Mouse (Mus musculus) hindbrain, embryonic 16.5 days (tissue): ENCODE measurements around the gene Psma5. TPM values are rescaled to one million over a fixed set of nuclear protein-coding genes. Genes with fewer than 3 reads are reported as not detected.
"Not testable (repeated sequence)": the region's sequence is repeated elsewhere in the genome, so short reads cannot be mapped to it uniquely, and the experiment has no call there.

Experiments used
- ATAC-seq: fragments of 200-750 bp; cut with Nextera tagmentation; 2 replicates; pipeline ENCODE4 v1.8.0; 2017; ENCODE audit warnings: moderate TSS enrichment, moderate library complexity
- H3K27ac ChIP-seq: fragments of 300-500 bp; sonication (generic); 2 replicates; pipeline ENCODE4 v1.5.1; 2014; ENCODE audit warnings: low read depth, mild to moderate bottlenecking, control low read depth, low read length, moderate library complexity
- H3K27me3 ChIP-seq: fragments of 300-500 bp; sonication (generic); replicated peaks from 2 replicates; pipeline ENCODE4 v1.6.1; 2014; ENCODE audit warnings: low read length; ENCODE audit not compliant: control insufficient read depth, insufficient read depth
- H3K36me3 ChIP-seq: fragments of 300-500 bp; sonication (generic); 2 replicates; pipeline ENCODE4 v1.6.1; 2014; ENCODE audit warnings: mild to moderate bottlenecking, low read length, moderate library complexity, mixed read lengths; ENCODE audit not compliant: control insufficient read depth, insufficient read depth
- H3K4me1 ChIP-seq: fragments of 300-500 bp; sonication (generic); 2 replicates; pipeline ENCODE4 v1.6.1; 2014; ENCODE audit warnings: low read depth, low read length; ENCODE audit not compliant: control insufficient read depth, insufficient read depth
- H3K4me2 ChIP-seq: fragments of 300-500 bp; sonication (generic); 2 replicates; pipeline ENCODE4 v1.6.1; 2014; ENCODE audit warnings: mild to moderate bottlenecking, low read length, control low read depth, moderate library complexity
- H3K4me3 ChIP-seq: fragments of 300-500 bp; sonication (generic); 2 replicates; pipeline ENCODE4 v1.5.1; 2014; ENCODE audit warnings: mild to moderate bottlenecking, low read length, control low read depth, moderate library complexity
- H3K9ac ChIP-seq: fragments of 300-500 bp; sonication (generic); 2 replicates; pipeline ENCODE4 v1.6.1; 2014; ENCODE audit warnings: low read depth, mild to moderate bottlenecking, control low read depth, low read length, moderate library complexity
- H3K9me3 ChIP-seq: fragments of 300-500 bp; sonication (generic); 2 replicates; pipeline ENCODE4 v1.6.1; 2014; ENCODE audit warnings: mild to moderate bottlenecking, low read length, moderate library complexity; ENCODE audit not compliant: control insufficient read depth
- WGBS: fragments of 180-500 bp; shearing (Covaris S2); extraction: QIAGEN DNeasy Blood & Tissue Kit; methylation state at CpG from one replicate; pipeline ENCODE4 v1.1.7; 2014; 5-methylcytosine and 5-hydroxymethylcytosine counted together
- polyA plus RNA-seq: library from polyadenylated mRNA; unstranded; fragments of >200 nt; fragmentation: Nextera tagmentation; extraction: Ambion mirVana; gene quantifications from 2 replicates; pipeline ENCODE4 v1.2.1, GENCODE M21; 2015

Psma5 gene
- polyA plus RNA-seq, 1 experiment from 2014 or later, result 246 TPM

- no peak overlapping the region for H3K4me3 ChIP-seq
- H3K27me3 ChIP-seq, result peaks cover 16% of the 10 kb centered on the region
- no peak overlapping the region for H3K9ac ChIP-seq
- H3K36me3 ChIP-seq, result no peaks in the 10 kb centered on the region
- no peak overlapping the region for H3K4me2 ChIP-seq
- no peak overlapping the region for H3K27ac ChIP-seq
- no peak for ATAC-seq
- 63% methylated on average over 3 of the region's 3 CpGs for WGBS
- H3K4me1 ChIP-seq, result no peaks in the 10 kb centered on the region
- no peaks in the 10 kb centered on the region for H3K9me3 ChIP-seq
These were observed 36.1 kb upstream of the Psma5 start for GRCm38 (mm10) chr3:108220661-108221060.

DNA sequence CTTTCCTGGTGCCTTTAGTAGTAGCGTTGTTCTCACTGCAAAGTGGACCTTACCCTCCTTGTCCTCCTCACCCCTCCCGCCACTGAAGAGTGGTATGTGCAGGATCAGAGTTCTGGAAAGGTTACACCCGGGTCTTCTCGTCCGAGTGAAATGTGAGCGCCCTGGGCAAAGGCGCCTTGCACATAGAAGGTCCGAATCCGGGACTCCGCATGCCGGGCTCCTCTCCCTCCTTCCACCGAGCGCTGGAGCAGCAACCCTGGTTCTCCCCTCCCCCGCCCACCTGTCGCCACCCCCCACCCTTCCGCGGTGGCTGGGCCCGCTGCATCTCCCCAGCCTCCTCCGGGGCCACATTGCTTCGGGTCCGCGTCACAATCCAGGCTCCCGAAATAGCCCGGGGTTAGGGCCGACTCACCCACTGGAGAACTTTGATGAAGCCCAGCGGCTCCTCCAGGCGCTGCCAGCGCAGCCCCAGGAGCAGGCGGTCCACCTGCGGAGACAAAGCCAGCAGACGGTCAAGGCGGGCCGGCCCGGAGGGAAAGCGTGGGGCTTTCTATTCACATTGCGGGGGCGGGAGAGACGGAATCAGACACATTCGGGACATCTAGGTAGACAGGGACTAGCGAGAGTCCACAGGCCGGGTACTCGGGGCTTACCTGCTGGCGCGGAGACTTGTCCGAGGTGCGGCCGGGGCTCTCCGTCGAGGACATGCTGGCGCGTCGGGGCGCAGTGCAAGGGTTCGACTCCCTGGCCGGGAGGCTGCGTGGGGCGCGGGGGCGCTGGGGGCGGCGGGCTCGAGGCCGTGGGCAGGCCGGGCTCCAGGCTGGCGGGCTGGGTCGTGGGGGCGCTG, 30.8 kb upstream of the Psma5 start:
- peak; percentile 27 for ATAC-seq

DNA sequence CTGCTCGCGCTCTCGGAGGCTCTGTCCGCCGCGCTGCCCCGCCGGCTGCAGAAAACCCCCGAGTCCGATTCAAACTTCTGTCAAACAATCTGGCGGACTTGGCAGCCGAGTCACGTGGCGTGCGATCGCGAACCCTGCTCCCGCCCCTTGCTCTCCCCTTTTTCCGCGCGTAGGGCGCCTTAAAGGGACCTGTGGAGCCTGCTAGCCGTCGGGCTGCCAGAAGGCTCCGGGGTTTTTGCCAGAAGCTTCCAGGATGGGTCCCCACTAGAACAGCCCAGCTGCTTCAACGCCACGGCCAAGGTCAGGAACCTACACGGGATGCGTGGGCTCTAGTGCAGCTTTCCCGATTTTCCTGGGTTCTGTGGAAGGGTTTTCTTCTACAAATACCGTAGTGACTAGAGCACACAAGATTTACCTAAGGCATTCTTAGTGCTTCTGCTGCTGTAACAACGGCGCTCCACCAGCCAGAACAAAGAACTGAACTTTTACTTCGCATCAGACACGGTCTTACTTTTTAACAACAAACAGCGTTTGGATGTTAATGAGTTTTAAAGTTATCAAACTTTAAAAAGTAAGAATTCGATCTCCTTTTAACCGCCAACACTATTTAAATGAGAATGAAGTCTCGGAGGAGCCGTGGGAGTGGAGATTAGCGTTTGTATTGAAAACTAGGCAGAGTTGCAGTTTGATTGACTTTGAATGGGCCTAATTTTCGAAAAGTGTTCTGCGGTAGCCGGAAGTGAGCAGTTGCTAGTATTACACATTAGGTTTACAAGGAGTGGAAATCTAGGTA, 30.0 kb upstream of the Psma5 start, which contains the start of gene Sypl2:
TSS of gene Sypl2 (minus strand) at position 91 of the 793 bp plus-strand sequence.
- Histone ChIP-seq H3K9ac (peak within 1 kb of the TSS; percentile 45), H3K4me3 (peak within 1 kb of the TSS; percentile 42), H3K4me1 (peaks cover 10% of the 10 kb centered on the region), H3K9me3 (no peaks in the 10 kb centered on the region), H3K4me2 (peak within 1 kb of the TSS; percentile 76), H3K27me3 (peaks cover 29% of the 10 kb centered on the region), H3K27ac (no peak within 1 kb of the TSS), H3K36me3 (no peaks in the 10 kb centered on the region)
- peak; percentile 42; the same call in 1 of the 2 replicates for ATAC-seq
- 3% methylated on average over 34 of the region's 44 CpGs for WGBS

More for the DNA sequence above, 30.8 kb upstream of the Psma5 start:
- H3K9me3 ChIP-seq, result no peaks in the 10 kb centered on the region
- H3K36me3 ChIP-seq, result no peaks in the 10 kb centered on the region
- WGBS, result 3% methylated on average over 56 of the region's 67 CpGs
- peaks cover 10% of the 10 kb centered on the region for H3K4me1 ChIP-seq
- peak overlapping the region; percentile 42 for H3K4me3 ChIP-seq
- H3K4me2 ChIP-seq, result peak overlapping the region; percentile 76
- H3K27ac ChIP-seq, result no peak overlapping the region
- peaks cover 29% of the 10 kb centered on the region for H3K27me3 ChIP-seq
- peak overlapping the region; percentile 45 for H3K9ac ChIP-seq

GRCm38 (mm10) chr3:108227521-108227920, 29.2 kb upstream of the Psma5 start:
- Histone ChIP-seq H3K27me3 (peaks cover 29% of the 10 kb centered on the region), H3K27ac (no peak overlapping the region), H3K9me3 (no peaks in the 10 kb centered on the region), H3K4me3 (no peak overlapping the region), H3K36me3 (no peaks in the 10 kb centered on the region), H3K4me2 (no peak overlapping the region), H3K4me1 (peaks cover 10% of the 10 kb centered on the region), H3K9ac (no peak overlapping the region)
- 78% methylated on average over 2 of the region's 2 CpGs for WGBS
- no peak for ATAC-seq

GRCm38 (mm10) chr3:108231646-108232045, 25.1 kb upstream of the Psma5 start:
- H3K4me2 ChIP-seq, result no peak overlapping the region
- H3K4me3 ChIP-seq, result no peak overlapping the region
- H3K9ac ChIP-seq, result no peak overlapping the region
- no peak for ATAC-seq
- WGBS, result 90% methylated on average over 4 of the region's 4 CpGs
- H3K4me1 ChIP-seq, result peaks cover under 1% of the 10 kb centered on the region
- peaks cover 8% of the 10 kb centered on the region for H3K27me3 ChIP-seq
- no peaks in the 10 kb centered on the region for H3K36me3 ChIP-seq
- no peaks in the 10 kb centered on the region for H3K9me3 ChIP-seq
- no peak overlapping the region for H3K27ac ChIP-seq

- not testable (repeated sequence) for H3K4me2 ChIP-seq, H3K4me3 ChIP-seq, H3K36me3 ChIP-seq, H3K9ac ChIP-seq, H3K9me3 ChIP-seq, H3K27ac ChIP-seq, H3K4me1 ChIP-seq, H3K27me3 ChIP-seq, ATAC-seq
- 87% methylated on average over 4 of the region's 4 CpGs for WGBS
These were observed 19.1 kb upstream of the Psma5 start for GRCm38 (mm10) chr3:108237474-108238102.

- H3K9ac ChIP-seq, result no peak overlapping the region
- ATAC-seq, result no peak
- H3K4me3 ChIP-seq, result no peak overlapping the region
- H3K9me3 ChIP-seq, result no peaks in the 10 kb centered on the region
- H3K4me2 ChIP-seq, result no peak overlapping the region
- no peaks in the 10 kb centered on the region for H3K4me1 ChIP-seq
- H3K36me3 ChIP-seq, result no peaks in the 10 kb centered on the region
- H3K27ac ChIP-seq, result no peak overlapping the region
- no peaks in the 10 kb centered on the region for H3K27me3 ChIP-seq
- WGBS, result 94% methylated on average over 3 of the region's 3 CpGs
These were observed 15.4 kb upstream of the Psma5 start for GRCm38 (mm10) chr3:108241243-108241839.

DNA sequence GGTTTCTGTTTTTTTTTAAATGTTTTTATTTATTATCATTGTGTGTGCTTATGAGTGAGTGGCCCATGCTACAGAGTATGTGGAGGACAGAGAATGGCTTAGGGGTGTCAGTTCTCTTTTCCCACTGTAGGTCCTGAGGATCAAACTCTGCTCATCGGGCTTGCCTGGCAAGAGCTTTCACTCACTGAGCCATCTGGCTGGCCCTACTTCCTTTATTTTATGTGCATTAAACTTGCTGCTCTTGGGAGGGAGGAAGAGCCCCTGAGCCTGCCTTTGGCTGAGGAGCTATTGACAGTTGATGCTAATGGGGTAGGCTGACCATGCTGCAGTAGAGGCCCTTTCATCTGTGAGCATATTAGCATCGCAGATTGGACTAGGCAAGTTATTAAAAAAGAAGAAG, 9.9 kb upstream of the Psma5 start:
- WGBS, result 79% methylated on average over 2 of the region's 2 CpGs
- Histone ChIP-seq H3K4me3 (no peak overlapping the region), H3K9ac (no peak overlapping the region), H3K9me3 (no peaks in the 10 kb centered on the region), H3K4me2 (no peak overlapping the region), H3K27me3 (no peaks in the 10 kb centered on the region), H3K4me1 (no peaks in the 10 kb centered on the region), H3K27ac (no peak overlapping the region), H3K36me3 (no peaks in the 10 kb centered on the region)
- no peak for ATAC-seq
